Mouse (Mus musculus): Measurements from ENCODE around the gene Dpp4.

Dpp4 gene

DNA sequence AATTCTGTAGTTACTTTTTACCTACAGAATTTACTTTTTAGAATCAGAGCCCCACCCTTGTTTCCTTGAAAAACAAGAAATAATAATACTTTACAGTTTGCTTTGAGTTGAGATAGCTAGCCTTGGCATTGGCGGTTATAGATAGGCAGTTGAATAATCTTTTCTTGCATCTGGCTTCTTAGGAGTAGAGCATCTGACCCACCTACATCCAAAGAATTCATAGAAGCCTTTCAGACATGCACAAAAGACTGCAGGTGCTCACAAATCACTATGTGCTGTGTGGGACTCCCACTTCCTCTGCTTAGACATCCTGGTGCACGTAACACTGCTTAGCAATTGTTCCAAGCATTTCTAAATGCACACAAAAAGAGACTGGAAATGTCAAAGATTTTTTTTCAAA is 127.0 kb downstream of the Dpp4 start:
- DNase-seq = no peak

All from kidney, adult 9 months (tissue).